Comparison of ENCODE assay signal across 24 mouse cellular contexts in genomic region chr14:107080407-107080806, GRCm38 (mm10).
DNase-seq lines count a peak whose midpoint lies in the region; ATAC-seq and TF ChIP-seq lines count a peak whose summit lies in the region.
"Had no signal": no experiment of that assay in that cellular context is flagged by ENCODE, and none has a peak within 500 bp of the region (broad histone marks: within the 10 kb centered on the region; RNA-seq: fewer than 3 reads in every experiment).

No protein-coding gene starts in this region.

- peak; percentile 3 for DNase-seq in hindbrain, postnatal 0 days (ENCODE audit: low spot score)
- DNase-seq in hindbrain, embryonic 10.5 days (ENCODE audit: low spot score), result no peak
- peak; percentile 4 for DNase-seq in midbrain, postnatal 0 days (ENCODE audit: low spot score)
- no peak for DNase-seq in midbrain, embryonic 10.5 days (ENCODE audit: low spot score)
- peak; percentile 47 for DNase-seq in Muller cell, postnatal 12 days (ENCODE audit: inconsistent ontology term)
- no peak for DNase-seq in heart, adult 18-20 months
- no peak for DNase-seq in adrenal gland, postnatal 25 days
- DNase-seq: adrenal gland, adult 2 months; adrenal gland, postnatal 10 days; adrenal gland, postnatal 36 days; B cell, adult 2 months; cerebellum, adult 11-12 months; cerebellum, adult 2 months; cerebellum, adult 9-10 months; cerebellum, postnatal 10 days; cerebellum, postnatal 25 days had no signal

- H3K27ac ChIP-seq in hindbrain, postnatal 0 days, result no peak overlapping the region
- H3K27ac ChIP-seq in hindbrain, embryonic 10.5 days, result no peak overlapping the region
- H3K27ac ChIP-seq in midbrain, postnatal 0 days (ENCODE audit: low read depth, low read length), result no peak overlapping the region
- no peak overlapping the region for H3K27ac ChIP-seq in midbrain, embryonic 10.5 days (replicated peaks)
- H3K27ac ChIP-seq: embryonic facial prominence, embryonic 10.5 days; embryonic facial prominence, embryonic 12.5 days; forebrain, embryonic 12.5 days had no signal

- H3K9me3 ChIP-seq in hindbrain, postnatal 0 days (ENCODE audit: low read length), result no peaks in the 10 kb centered on the region
- H3K9me3 ChIP-seq in hindbrain, embryonic 10.5 days, result no peaks in the 10 kb centered on the region
- H3K9me3 ChIP-seq in midbrain, postnatal 0 days (ENCODE audit: low read length), result no peaks in the 10 kb centered on the region
- no peaks in the 10 kb centered on the region for H3K9me3 ChIP-seq in midbrain, embryonic 10.5 days (replicated peaks)
- H3K9me3 ChIP-seq: embryonic facial prominence, embryonic 10.5 days; embryonic facial prominence, embryonic 12.5 days; forebrain, embryonic 12.5 days had no signal

- no peak for ATAC-seq in hindbrain, postnatal 0 days
- no peak for ATAC-seq in midbrain, postnatal 0 days (ENCODE audit: low FRiP score)
- ATAC-seq: CD4-positive, CD25-positive, alpha-beta regulatory T cell, adult 4 months; forebrain, embryonic 14.5 days; forebrain, embryonic 16.5 days had no signal

- H3K27me3 ChIP-seq in hindbrain, postnatal 0 days (ENCODE audit: insufficient read depth, low read length), result no peaks in the 10 kb centered on the region
- H3K27me3 ChIP-seq in hindbrain, embryonic 10.5 days (ENCODE audit: insufficient read depth, poor library complexity, severe bottlenecking), result no peaks in the 10 kb centered on the region
- no peaks in the 10 kb centered on the region for H3K27me3 ChIP-seq in midbrain, postnatal 0 days (ENCODE audit: insufficient read depth, low read length)
- no peaks in the 10 kb centered on the region for H3K27me3 ChIP-seq in midbrain, embryonic 10.5 days (ENCODE audit: low read depth, poor library complexity, severe bottlenecking)
- H3K27me3 ChIP-seq: CH12.LX; embryonic facial prominence, embryonic 12.5 days; forebrain, embryonic 12.5 days had no signal

- no peaks in the 10 kb centered on the region for H3K36me3 ChIP-seq in hindbrain, postnatal 0 days (ENCODE audit: insufficient read depth, low read length)
- H3K36me3 ChIP-seq in hindbrain, embryonic 10.5 days, result no peaks in the 10 kb centered on the region
- H3K36me3 ChIP-seq in midbrain, postnatal 0 days (ENCODE audit: insufficient read depth, low read length), result no peaks in the 10 kb centered on the region
- H3K36me3 ChIP-seq in midbrain, embryonic 10.5 days, result no peaks in the 10 kb centered on the region
- H3K36me3 ChIP-seq: embryonic facial prominence, embryonic 10.5 days; embryonic facial prominence, embryonic 12.5 days; forebrain, embryonic 12.5 days; G1E had no signal

- H3K4me3 ChIP-seq in hindbrain, postnatal 0 days (ENCODE audit: low read length), result no peak overlapping the region
- no peak overlapping the region for H3K4me3 ChIP-seq in hindbrain, embryonic 10.5 days
- no peak overlapping the region for H3K4me3 ChIP-seq in midbrain, postnatal 0 days (ENCODE audit: low read depth, low read length)
- no peak overlapping the region for H3K4me3 ChIP-seq in midbrain, embryonic 10.5 days
- H3K4me3 ChIP-seq: embryonic facial prominence, embryonic 10.5 days; embryonic facial prominence, embryonic 12.5 days; forebrain, embryonic 12.5 days had no signal

- H3K4me2 ChIP-seq in hindbrain, postnatal 0 days (ENCODE audit: low read depth, low read length), result no peak overlapping the region
- H3K4me2 ChIP-seq in midbrain, postnatal 0 days (ENCODE audit: low read depth, low read length, poor library complexity, severe bottlenecking), result no peak overlapping the region
- H3K4me2 ChIP-seq: embryonic facial prominence, embryonic 12.5 days; forebrain, embryonic 12.5 days had no signal

- no peaks in the 10 kb centered on the region for H3K4me1 ChIP-seq in hindbrain, postnatal 0 days (ENCODE audit: insufficient read depth, low read length)
- H3K4me1 ChIP-seq in hindbrain, embryonic 10.5 days (replicated peaks), result no peaks in the 10 kb centered on the region
- H3K4me1 ChIP-seq in midbrain, postnatal 0 days (ENCODE audit: insufficient read depth, low read length), result no peaks in the 10 kb centered on the region
- H3K4me1 ChIP-seq in midbrain, embryonic 10.5 days, result no peaks in the 10 kb centered on the region
- H3K4me1 ChIP-seq: embryonic facial prominence, embryonic 10.5 days; embryonic facial prominence, embryonic 12.5 days; forebrain, embryonic 12.5 days had no signal

- TF ChIP-seq CTCF in hindbrain, postnatal 0 days (IDR thresholded peaks at IDR 0.05; ENCODE audit: low read depth), result no peak
- no peak for TF ChIP-seq CTCF in midbrain, postnatal 0 days (IDR thresholded peaks at IDR 0.05)

- H3K9ac ChIP-seq in hindbrain, postnatal 0 days (replicated peaks; ENCODE audit: low read length), result no peak overlapping the region
- no peak overlapping the region for H3K9ac ChIP-seq in midbrain, postnatal 0 days (replicated peaks; ENCODE audit: low read length, poor library complexity, severe bottlenecking)
- H3K9ac ChIP-seq: embryonic facial prominence, embryonic 12.5 days; forebrain, embryonic 12.5 days had no signal

Comparison
In these comparisons a context has a peak if more than half of its experiments do, and no peak if none do; other contexts are left out.
1. DNase-seq: peak in hindbrain, postnatal 0 days (single experiment), midbrain, postnatal 0 days (single experiment) and Muller cell, postnatal 12 days (single experiment); none in hindbrain, embryonic 10.5 days (single experiment), midbrain, embryonic 10.5 days (single experiment), heart, adult 18-20 months (0 of 2) and adrenal gland, postnatal 25 days (single experiment).